Mouse (Mus musculus) spleen, postnatal 36 days (tissue): Measurements from ENCODE around the gene Eya3.
A peak's percentile ranks its signal among the peaks of the same experiment; 100 is the strongest.
"Not testable (repeated sequence)": the region's sequence is repeated elsewhere in the genome, so short reads cannot be mapped to it uniquely, and the experiment has no call there.

ENCODE experiments used
- DNase-seq, 2 experiments: peaks; one replicate each; pipeline ENCODE4 v3.0.0; 2022; ENCODE audit warnings: low spot score in 2 of 2, mixed read lengths in 1 of 2

Eya3 gene

DNA sequence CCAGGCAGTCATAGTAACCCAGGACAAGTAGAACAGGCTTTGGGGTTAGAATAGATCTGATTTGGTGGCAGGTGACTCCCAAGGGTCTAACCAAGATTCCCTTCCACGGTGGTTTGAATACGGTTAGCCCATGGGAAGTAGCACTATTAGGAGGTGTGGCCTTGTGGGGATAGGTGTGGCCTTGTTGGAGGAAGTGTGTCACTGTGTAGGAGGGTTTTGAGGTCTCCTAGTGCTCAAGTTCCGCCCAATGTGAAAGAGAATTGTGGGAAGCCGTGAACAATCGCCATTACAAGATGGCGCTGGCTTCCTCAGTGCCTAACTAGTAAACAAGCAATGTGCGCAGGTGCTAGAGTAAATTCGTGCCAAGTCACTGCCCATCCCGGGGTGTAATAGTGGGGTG is 98.4 kb downstream of the Eya3 start:
- not testable (repeated sequence) for DNase-seq

DNA sequence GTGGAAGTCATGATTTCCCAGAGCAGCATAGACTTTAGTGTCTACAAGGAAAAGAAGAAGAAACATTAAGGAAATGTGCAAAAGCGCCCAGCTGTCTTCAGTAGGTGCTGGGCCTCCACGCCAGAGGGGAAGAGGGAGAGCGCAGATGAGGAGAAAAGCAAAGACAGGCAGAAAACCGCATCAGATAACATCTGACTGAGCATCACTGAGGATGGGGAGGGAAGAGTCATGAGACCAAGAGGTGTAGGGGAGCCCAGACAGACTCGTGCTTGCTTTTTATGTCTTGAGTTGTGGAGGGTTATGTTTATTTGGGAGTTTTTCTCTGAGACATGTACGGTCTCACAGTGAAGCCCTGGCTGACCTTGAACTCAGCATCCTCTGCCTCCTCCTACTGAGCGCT is 102.7 kb downstream of the Eya3 start:
- DNase-seq, result no peak

DNA sequence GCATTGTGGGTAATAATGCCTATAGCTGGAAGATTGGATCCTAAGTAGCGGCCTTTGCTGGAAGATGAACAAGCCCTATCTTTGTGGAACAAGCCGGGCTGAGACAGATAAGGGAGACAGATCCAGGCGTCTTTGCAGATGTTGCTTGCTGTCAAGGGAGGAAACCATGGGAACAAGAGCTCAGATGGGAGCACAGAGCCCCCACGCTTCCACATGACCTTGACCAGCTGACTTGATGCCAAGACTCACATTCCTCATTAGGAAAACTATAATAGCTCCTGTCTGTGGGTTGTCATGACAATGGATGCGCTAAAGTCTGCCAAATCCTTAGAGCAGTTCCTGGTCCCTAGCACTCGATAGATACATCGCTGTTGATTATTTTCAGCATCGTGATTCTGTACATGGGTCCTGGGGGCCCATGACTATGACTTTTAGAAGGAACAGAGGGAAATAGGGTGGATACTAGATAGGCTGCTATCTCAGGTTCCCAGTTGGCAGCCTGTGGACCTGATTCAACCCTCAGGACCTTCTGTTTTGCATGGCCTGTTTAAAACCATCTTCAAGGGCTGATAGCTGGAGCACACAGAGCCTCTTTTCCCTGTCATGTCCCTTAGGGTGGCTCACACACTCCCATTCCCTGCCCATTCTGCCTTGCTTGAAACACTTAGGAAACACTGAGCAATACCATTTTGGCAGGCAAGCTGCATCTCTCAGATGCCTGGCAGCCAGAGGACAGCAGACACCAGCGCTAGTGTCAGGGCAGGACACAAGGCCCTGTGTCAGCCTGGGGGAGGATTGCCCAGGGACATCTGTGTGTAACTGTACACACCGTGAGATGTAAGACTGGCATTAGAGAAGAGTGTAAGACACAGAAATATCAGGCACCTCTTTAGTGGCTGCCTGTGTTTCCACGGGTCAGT is 105.5 kb downstream of the Eya3 start:
- DNase-seq, result no peak

DNA sequence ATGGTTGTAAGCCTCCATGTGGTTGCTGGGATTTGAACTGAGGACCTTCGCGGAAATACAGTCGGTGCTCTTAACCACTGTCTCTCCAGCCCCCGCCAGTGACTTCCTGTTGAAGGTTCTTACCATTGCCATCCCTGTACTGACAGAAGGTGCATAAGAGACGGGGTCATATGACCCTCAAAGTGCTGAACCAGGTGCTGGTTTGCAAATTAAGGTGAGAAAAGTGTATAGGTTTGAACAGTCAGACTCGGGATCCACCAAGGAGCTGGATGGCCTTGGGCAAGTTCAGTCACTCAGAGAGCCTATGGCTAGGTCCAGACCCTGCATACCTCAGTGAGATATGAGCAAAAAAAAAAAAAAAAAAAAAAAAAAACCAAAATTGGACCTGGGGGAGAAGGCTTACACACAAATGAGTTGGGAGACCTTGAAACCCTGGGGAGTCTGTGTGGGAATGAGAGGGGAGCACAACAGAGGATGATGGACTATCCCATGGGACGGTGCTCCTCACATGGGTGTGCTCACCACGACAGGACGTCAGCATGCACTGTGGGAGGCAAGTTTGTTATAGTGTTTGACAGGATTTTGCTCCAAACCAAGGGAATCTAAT is 108.2 kb downstream of the Eya3 start:
- no peak for DNase-seq

DNA sequence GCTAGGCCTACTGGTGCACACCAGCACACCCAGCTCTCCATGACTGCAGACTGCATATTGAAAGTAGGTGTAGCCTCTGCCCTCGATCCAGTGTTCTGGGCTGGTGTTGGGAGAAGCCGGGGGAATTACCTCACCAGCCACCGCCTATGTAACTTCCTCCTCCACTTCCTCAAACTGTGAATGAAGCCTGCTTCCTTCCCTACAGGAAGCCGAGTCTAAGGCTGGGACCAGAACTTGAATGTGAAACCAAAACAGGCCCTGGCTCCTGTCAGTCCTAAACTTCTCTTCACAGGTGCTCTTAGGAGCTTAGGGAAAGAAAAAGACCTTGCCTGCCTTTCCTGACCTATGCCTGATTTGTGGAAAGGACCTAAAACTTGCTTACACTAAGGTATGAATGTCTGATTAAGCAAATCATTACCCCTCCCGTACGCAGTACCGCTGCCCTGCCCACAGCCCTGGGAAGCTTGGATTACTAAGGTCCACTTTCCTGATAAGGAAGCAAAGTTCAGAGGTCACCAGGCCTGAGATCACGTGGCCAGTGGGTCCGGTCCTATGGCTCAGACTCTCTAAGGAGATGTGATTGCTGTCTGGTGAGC is 109.0 kb downstream of the Eya3 start:
- peak; percentile 73 for DNase-seq

DNA sequence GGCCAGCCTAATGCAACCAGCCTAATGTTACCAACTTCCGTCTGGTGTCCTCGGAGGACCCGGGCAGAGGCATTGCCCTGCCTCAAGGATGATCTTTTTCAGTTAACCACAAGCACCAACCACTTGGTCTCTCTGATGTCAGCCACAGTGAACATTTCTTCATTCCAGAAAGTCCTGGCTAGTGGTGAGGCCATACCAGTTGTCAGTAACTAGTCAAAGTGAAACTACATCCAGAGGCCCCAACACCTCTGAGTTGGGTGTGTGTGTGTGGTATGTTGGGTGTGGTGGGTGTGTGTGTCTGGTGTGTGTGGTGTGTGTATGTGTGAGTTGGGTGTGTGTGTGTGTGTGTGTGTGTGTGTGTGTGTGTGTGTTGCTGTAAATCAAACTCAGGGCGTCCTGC is 110.0 kb downstream of the Eya3 start:
- DNase-seq, result no peak

DNA sequence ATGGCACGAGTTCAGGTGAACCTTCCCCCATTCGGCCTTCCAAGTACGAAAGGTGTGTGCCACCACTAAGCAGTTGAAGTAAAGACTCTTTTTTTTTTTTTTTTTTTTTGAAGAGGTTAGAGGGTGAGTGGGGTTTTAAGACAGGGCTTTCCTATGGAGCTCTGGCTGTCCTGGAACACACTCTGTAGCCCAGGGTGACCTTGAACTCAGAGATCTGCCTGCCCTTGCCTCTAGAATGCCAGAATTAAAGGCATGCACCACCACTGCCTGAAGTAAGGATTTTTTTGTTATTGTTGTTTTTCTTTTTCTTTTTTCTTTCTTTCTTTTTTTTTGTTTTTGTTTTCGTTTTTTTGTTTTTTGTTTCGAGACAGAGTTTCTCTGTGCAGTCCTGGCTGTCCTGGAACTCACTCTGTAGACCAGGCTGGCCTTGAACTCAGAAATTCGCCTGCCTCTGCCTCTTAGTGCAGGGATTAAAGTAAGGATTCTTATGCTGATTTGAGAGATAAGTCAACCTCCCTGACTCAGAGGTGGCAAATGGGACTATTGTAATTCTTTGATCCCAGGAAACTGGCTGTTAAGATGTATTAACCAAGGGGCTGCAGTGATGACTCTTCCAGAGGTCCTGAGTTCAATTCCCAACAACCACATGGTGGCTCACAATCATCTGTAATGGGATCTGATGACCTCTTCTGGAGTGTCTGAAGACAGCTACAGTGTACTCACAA is 110.6 kb downstream of the Eya3 start:
- no peak for DNase-seq

DNA sequence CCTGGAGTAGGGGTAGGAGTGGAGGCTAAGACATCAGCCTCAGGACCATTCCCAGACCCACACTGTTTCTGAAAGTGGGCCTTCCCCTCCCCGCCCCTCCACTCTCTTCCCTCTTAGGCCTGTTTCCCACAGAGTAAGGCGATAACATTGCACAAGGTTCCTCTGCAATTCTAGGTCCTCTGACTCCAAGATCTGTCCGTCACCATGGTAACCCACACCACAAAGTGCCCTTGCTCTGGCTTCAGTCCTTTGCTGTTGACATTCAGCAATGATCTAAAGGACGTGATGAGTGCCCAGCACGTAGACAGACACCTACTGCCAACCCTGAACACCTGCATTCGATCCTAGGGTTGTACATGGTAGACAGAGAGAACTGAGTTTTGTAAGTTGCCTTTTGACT is 114.2 kb downstream of the Eya3 start:
- DNase-seq, result no peak

DNA sequence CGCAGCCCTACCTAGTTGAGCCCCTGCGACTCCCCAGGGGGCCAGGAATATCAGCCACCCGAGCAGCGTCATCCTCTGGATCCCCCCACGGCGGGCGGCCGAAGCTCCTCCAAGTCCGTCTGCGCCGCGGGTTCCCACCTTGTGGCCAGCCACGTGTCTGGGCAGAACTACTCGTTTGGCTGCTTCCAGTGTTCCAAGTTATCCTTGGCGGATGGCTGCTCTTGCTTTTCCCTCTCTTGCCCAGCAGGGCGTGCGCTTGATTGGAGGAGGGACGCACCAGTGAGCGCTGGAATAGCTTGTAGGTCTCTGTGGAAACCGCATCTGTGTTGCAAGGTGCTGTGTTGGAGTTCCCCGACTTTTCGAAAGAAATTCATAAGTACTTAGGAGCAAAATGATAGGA is 118.2 kb downstream of the Eya3 start, which contains the start of gene Smpdl3b:
Gene Smpdl3b (minus strand): TSS at position 279 of the 400 bp plus-strand sequence.
- no peak for DNase-seq

DNA sequence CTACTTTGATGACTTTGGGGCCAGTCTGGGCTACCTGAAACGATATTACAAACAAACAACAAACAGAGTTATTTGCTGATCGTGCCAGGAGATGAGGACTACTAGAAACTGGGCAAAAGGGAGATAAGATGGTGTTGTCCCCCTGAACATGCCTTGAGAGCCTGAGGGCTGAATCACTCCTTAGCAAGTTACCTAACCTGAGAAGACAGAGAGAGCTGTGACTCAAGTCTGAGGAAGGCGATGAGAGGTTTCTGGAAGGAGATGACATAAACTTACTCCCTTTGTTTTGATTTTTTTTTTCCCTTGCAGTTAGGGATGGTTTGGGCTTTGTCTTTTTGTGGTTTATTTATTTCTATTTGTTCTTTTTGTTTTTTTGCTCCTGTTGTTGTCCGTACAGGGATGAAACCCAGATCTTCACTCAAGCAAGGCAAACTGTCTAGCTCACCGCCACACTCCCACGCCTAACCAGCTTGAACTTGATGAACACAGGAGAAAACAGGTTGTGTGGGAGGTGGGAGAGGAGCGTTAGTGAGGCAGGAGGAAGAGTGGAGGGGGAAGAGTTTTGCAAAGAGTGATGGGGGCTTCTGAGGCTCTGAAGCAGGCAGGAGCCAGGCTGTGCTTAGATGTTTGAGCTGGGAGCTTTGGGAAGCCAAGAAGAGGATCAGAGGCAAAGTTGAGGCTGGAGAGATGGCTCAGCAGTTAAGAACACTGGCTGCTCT is 119.0 kb downstream of the Eya3 start:
- DNase-seq, result no peak

DNA sequence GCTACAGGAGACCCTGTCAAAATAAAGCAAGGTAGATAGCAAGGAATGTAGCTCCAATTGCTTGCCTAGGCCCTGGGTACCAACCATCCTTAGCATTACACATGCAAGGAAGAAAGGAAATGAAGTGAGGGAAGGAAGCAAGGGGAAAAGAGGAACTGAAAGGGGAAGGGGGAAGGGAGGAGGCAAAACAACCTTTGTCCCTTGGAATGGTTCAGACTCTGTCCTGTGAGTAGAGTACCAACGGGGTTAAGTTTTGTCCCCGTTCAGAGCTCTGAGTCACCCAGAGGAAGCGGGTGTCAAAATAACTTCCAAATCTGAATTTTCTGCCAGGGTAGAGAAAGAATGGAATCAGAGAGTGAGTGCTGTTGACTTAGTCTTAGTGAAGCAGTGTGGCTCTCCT is 121.5 kb downstream of the Eya3 start:
- no peak for DNase-seq

DNA sequence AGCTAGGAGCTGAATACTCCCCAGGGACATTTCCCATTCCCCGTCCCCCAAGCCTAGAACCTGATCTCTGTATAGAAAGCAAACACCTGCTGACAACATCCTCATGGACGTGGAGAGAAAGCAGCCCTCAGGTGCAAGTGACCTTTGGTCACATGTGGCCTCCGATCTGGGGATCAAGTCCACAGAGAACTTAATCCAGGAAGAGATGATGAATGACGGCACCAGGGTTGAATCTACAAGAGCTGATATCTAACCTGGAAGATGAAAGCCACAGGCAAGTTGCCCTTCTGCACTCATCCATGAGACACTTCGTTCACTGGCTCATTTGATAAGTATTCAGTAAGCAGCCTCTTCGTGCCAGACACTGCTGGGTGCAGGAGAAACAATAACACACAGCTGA is 123.8 kb downstream of the Eya3 start:
- no peak for DNase-seq

DNA sequence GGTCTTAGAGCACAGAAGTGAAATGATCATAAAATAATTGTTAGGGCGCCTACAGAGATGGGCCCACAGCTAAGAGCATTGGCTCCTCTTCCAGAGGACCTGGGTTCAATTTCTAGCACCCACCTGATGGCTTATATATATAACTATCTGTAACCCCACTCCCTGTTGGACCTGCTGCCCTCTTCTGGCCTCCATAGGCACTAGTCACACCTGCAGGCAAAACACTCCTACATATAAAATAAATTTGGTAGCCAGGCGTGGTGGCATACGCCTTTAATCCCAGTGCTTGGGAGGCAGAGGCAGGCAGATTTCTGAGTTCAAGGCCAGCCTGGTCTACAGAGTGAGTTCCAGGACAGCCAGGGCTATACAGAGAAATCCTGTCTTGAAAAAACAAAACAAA is 124.3 kb downstream of the Eya3 start:
- not testable (repeated sequence) for DNase-seq

DNA sequence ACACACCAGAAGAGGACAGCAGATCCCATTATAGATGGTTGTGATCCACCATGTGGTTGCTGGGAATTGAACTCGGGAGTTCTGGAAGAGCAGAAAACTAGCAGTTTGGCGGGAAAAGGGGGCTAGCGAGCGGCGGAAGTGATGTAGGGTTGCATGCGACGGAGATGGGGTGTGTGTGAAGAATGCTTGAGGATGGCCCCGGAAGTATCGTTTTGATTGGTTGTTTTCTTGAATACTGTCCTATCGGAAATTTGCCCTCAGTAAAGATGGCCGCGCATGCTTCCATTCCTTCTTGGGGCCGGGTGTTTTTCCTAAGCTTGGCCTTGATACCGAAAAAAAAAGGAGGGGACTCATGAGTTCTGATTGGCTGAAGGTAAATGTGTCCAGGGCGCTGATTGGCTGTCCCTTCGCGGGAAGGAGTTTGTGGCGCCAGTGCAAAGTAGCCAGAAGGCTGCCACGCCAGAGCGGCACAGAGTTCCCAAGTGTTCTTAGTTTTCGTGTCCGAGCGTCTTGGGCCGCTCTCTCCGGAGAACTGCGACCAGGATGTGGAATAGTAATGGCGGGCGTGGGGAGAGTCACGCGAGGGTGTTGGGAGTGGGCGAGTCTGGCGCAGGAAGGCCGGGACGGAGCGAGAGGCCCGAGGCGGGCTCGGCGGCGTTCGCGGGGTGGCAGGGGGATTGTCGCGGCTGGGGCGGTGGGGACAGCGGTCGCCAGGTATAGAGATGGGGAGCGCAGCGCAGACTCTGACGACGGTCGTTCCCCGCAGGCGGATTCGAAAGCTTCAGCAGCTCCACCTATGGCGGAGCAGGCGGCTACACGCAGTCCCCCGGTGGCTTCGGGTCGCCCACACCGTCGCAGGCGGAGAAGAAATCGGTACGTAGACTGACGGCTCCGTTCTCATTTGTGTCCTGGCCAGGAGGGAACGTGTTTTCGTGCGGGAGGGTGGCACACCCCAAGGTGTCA is 129.4 kb downstream of the Eya3 start, which contains the start of gene Rpa2:
Gene Rpa2 (plus strand): TSS at position 419 of the 963 bp plus-strand sequence.
- peak; percentile 97 to 99 for DNase-seq

DNA sequence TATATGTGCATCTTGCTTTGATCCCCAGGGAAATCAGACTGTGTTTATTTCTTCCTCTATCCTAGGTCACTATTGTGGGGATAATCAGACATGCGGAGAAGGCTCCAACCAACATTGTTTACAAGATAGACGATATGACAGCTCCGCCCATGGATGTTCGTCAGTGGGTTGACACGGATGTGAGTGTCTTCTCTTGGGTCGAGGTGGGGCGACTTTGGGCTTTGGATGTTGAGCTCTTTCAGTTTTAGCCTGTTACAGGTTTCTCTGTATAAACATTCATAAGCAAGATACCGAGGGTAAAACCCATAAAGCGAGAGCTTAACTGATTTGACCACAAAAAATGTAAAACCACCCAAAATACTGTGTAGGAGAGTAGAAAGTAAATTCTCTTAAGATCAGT is 133.0 kb downstream of the Eya3 start:
- DNase-seq, result no peak
